Comparison of ENCODE assay signal across 8 mouse cellular contexts in genomic region chr7:27486102-27486769, GRCm38 (mm10). TPM values are rescaled to one million over a fixed set of nuclear protein-coding genes. Genes with fewer than 3 reads are reported as not detected.
DNase-seq lines count a peak whose midpoint lies in the region; ATAC-seq and TF ChIP-seq lines count a peak whose summit lies in the region.

No protein-coding gene starts in this region.

- no peaks in the 10 kb centered on the region for H3K9me3 ChIP-seq in megakaryocyte, embryonic 14.5 days
- no peaks in the 10 kb centered on the region for H3K9me3 ChIP-seq in embryonic facial prominence, embryonic 11.5 days (replicated peaks; ENCODE audit: control insufficient read depth, low read length)
- H3K9me3 ChIP-seq in hindbrain, embryonic 16.5 days (ENCODE audit: control insufficient read depth, low read length): no peaks in the 10 kb centered on the region
- no peaks in the 10 kb centered on the region for H3K9me3 ChIP-seq in liver, postnatal 0 days (ENCODE audit: low read length)

- peaks cover 22% of the 10 kb centered on the region for H3K36me3 ChIP-seq in megakaryocyte, embryonic 14.5 days (replicated peaks; ENCODE audit: low read length)
- no peaks in the 10 kb centered on the region for H3K36me3 ChIP-seq in embryonic facial prominence, embryonic 11.5 days (replicated peaks; ENCODE audit: control insufficient read depth, insufficient read depth, low read depth, low read length)
- H3K36me3 ChIP-seq in hindbrain, embryonic 16.5 days (ENCODE audit: control insufficient read depth, insufficient read depth, low read length): no peaks in the 10 kb centered on the region
- H3K36me3 ChIP-seq in liver, postnatal 0 days (replicated peaks; ENCODE audit: insufficient read depth, low read length): peaks cover 12% of the 10 kb centered on the region

- WGBS in embryonic facial prominence, embryonic 11.5 days: 3% methylated on average over 13 of the region's 13 CpGs
- WGBS in hindbrain, embryonic 16.5 days: 7% methylated on average over 13 of the region's 13 CpGs
- 2% methylated on average over 13 of the region's 13 CpGs for WGBS in liver, postnatal 0 days (ENCODE audit: insufficient replicate concordance)

- H3K4me2 ChIP-seq in embryonic facial prominence, embryonic 11.5 days (ENCODE audit: low read depth, low read length): peak overlapping the region; percentile 44
- H3K4me2 ChIP-seq in hindbrain, embryonic 16.5 days (ENCODE audit: low read length): peak overlapping the region; percentile 69
- peak overlapping the region; percentile 92 for H3K4me2 ChIP-seq in liver, postnatal 0 days (ENCODE audit: low read depth, low read length)

- peak overlapping the region; percentile 95 for H3K4me3 ChIP-seq in megakaryocyte, embryonic 14.5 days (replicated peaks)
- peak overlapping the region; percentile 73 for H3K4me3 ChIP-seq in embryonic facial prominence, embryonic 11.5 days (ENCODE audit: low read depth, low read length)
- H3K4me3 ChIP-seq in hindbrain, embryonic 16.5 days (ENCODE audit: low read length): peak overlapping the region; percentile 78
- H3K4me3 ChIP-seq in liver, postnatal 0 days (ENCODE audit: low read depth, low read length): peak overlapping the region; percentile 91

- no peaks in the 10 kb centered on the region for H3K27me3 ChIP-seq in megakaryocyte, embryonic 14.5 days (replicated peaks)
- H3K27me3 ChIP-seq in embryonic facial prominence, embryonic 11.5 days (ENCODE audit: control insufficient read depth, insufficient read depth, low read length): no peaks in the 10 kb centered on the region
- H3K27me3 ChIP-seq in hindbrain, embryonic 16.5 days (replicated peaks; ENCODE audit: control insufficient read depth, insufficient read depth, low read length): no peaks in the 10 kb centered on the region; the same call in 1 of the 2 replicates
- H3K27me3 ChIP-seq in liver, postnatal 0 days (ENCODE audit: insufficient read depth, low read length): no peaks in the 10 kb centered on the region

- H3K27ac ChIP-seq in embryonic facial prominence, embryonic 11.5 days (replicated peaks; ENCODE audit: low read depth, low read length): no peak overlapping the region
- H3K27ac ChIP-seq in hindbrain, embryonic 16.5 days (ENCODE audit: low read depth, low read length): peak overlapping the region; percentile 55; the same call in 1 of the 2 replicates
- peak overlapping the region; percentile 98 for H3K27ac ChIP-seq in liver, postnatal 0 days (ENCODE audit: low read depth)

- peak; percentile 32 for DNase-seq in embryonic facial prominence, embryonic 11.5 days (ENCODE audit: low spot score)
- DNase-seq in liver, postnatal 0 days: peak; percentile 53
- DNase-seq in spleen, postnatal 4 days (ENCODE audit: low spot score in 2 of 2): peak; percentile 48 to 74
- DNase-seq in cerebellum, postnatal 36 days: no peak

- ATAC-seq in megakaryocyte, adult 5-6 weeks (ENCODE audit: poor library complexity, severe bottlenecking): no peak
- 0 out of 2 replicates have a peak, but pooled peaks have one; percentile 0 for ATAC-seq in embryonic facial prominence, embryonic 11.5 days (replicated peaks; ENCODE audit: insufficient number of reproducible peaks, low FRiP score, low TSS enrichment, low read depth)
- ATAC-seq in hindbrain, embryonic 16.5 days: peak; percentile 11
- ATAC-seq in liver, postnatal 0 days: no peak
- no peak for ATAC-seq in CD4-positive, CD25-positive, alpha-beta regulatory T cell, adult 4 months

- no peak overlapping the region for H3K9ac ChIP-seq in embryonic facial prominence, embryonic 11.5 days (replicated peaks; ENCODE audit: low read length)
- peak overlapping the region; percentile 54 for H3K9ac ChIP-seq in hindbrain, embryonic 16.5 days (ENCODE audit: low read depth, low read length)
- H3K9ac ChIP-seq in liver, postnatal 0 days (replicated peaks): peak overlapping the region; percentile 74

- peaks cover 70% of the 10 kb centered on the region for H3K4me1 ChIP-seq in megakaryocyte, embryonic 14.5 days
- peaks cover 3% of the 10 kb centered on the region; the same call in 1 of the 2 replicates for H3K4me1 ChIP-seq in embryonic facial prominence, embryonic 11.5 days (ENCODE audit: control insufficient read depth, insufficient read depth, low read length)
- peaks cover 10% of the 10 kb centered on the region for H3K4me1 ChIP-seq in hindbrain, embryonic 16.5 days (ENCODE audit: control insufficient read depth, insufficient read depth, low read depth, low read length)
- H3K4me1 ChIP-seq in liver, postnatal 0 days (ENCODE audit: insufficient read depth): peaks cover 40% of the 10 kb centered on the region

- no peak for TF ChIP-seq CTCF in liver, postnatal 0 days (IDR thresholded peaks at IDR 0.05; ENCODE audit: low read depth)

- TF ChIP-seq EP300 in liver, postnatal 0 days (IDR thresholded peaks at IDR 0.05; ENCODE audit: low read depth): no peak

RNA-seq across cellular contexts. Expression of gene Sertad1, which starts 0.5 kb away (rescaled TPM):
- polyA plus RNA-seq in megakaryocyte, embryonic 14.5 days (2012; ENCODE audit: insufficient read depth, low replicate concordance): 159 and 273 TPM in 2 replicates
- total RNA-seq in megakaryocyte, adult 5-6 weeks (2015): 17.4 and 18.9 TPM in 2 replicates
- 11.2 and 19.7 TPM in 2 replicates for total RNA-seq in megakaryocyte, adult 5-6 weeks (2017)
- polyA plus RNA-seq in embryonic facial prominence, embryonic 11.5 days (2014; fragmentation: Nextera tagmentation; extraction: Ambion mirVana): 24.3 and 25.5 TPM in 2 replicates
- 9.8 and 11.4 TPM in 2 replicates for polyA plus RNA-seq in hindbrain, embryonic 16.5 days (2015; fragmentation: Nextera tagmentation; extraction: Ambion mirVana)
- 18.3 and 18.5 TPM in 2 replicates for polyA plus RNA-seq in liver, postnatal 0 days (2015; fragmentation: Nextera tagmentation; extraction: Ambion mirVana)
- 10 to 100 TPM; 46.0 to 51.9 TPM for polyA plus RNA-seq in CD4-positive, CD25-positive, alpha-beta regulatory T cell, adult 4 months (2017; shearing (Covaris generic))

RNA-seq across cellular contexts. Expression of gene Sertad3, which starts 12.7 kb away (rescaled TPM):
- polyA plus RNA-seq in megakaryocyte, embryonic 14.5 days (2012; ENCODE audit: insufficient read depth, low replicate concordance): 28.2 and 88.9 TPM in 2 replicates
- 5.8 and 7.8 TPM in 2 replicates for total RNA-seq in megakaryocyte, adult 5-6 weeks (2015)
- total RNA-seq in megakaryocyte, adult 5-6 weeks (2017): 11.1 and 11.6 TPM in 2 replicates
- polyA plus RNA-seq in embryonic facial prominence, embryonic 11.5 days (2014; fragmentation: Nextera tagmentation; extraction: Ambion mirVana): 27.2 and 27.6 TPM in 2 replicates
- polyA plus RNA-seq in hindbrain, embryonic 16.5 days (2015; fragmentation: Nextera tagmentation; extraction: Ambion mirVana): 9.7 and 10.7 TPM in 2 replicates
- polyA plus RNA-seq in liver, postnatal 0 days (2015; fragmentation: Nextera tagmentation; extraction: Ambion mirVana): 16.2 and 17.0 TPM in 2 replicates
- 10 to 100 TPM; 50.9 to 60.1 TPM for polyA plus RNA-seq in CD4-positive, CD25-positive, alpha-beta regulatory T cell, adult 4 months (2017; shearing (Covaris generic))

RNA-seq across cellular contexts. Expression of gene Prx, which starts 12.9 kb away (rescaled TPM):
- polyA plus RNA-seq in megakaryocyte, embryonic 14.5 days (2012; ENCODE audit: insufficient read depth, low replicate concordance): 1.7 and 1.8 TPM in 2 replicates
- 0.05 and 0.16 TPM in 2 replicates for total RNA-seq in megakaryocyte, adult 5-6 weeks (2015)
- 0.22 TPM in 1 of 2 replicates, not detected in the other for total RNA-seq in megakaryocyte, adult 5-6 weeks (2017)
- polyA plus RNA-seq in embryonic facial prominence, embryonic 11.5 days (2014; fragmentation: Nextera tagmentation; extraction: Ambion mirVana): 1.2 and 2.2 TPM in 2 replicates
- polyA plus RNA-seq in hindbrain, embryonic 16.5 days (2015; fragmentation: Nextera tagmentation; extraction: Ambion mirVana): 1.8 and 1.9 TPM in 2 replicates
- polyA plus RNA-seq in liver, postnatal 0 days (2015; fragmentation: Nextera tagmentation; extraction: Ambion mirVana): 0.25 and 0.28 TPM in 2 replicates
- polyA plus RNA-seq in CD4-positive, CD25-positive, alpha-beta regulatory T cell, adult 4 months (2017; shearing (Covaris generic)): under 1 TPM; 0.22 to 0.62 TPM

RNA-seq across cellular contexts. Expression of gene Hipk4, which starts 36.8 kb away (rescaled TPM):
- polyA plus RNA-seq in megakaryocyte, embryonic 14.5 days (2012; ENCODE audit: insufficient read depth, low replicate concordance): 1.6 and 2.1 TPM in 2 replicates
- total RNA-seq in megakaryocyte, adult 5-6 weeks (2015): not detected in 2 replicates
- not detected in 2 replicates for total RNA-seq in megakaryocyte, adult 5-6 weeks (2017)
- 0.22 and 0.36 TPM in 2 replicates for polyA plus RNA-seq in embryonic facial prominence, embryonic 11.5 days (2014; fragmentation: Nextera tagmentation; extraction: Ambion mirVana)
- polyA plus RNA-seq in hindbrain, embryonic 16.5 days (2015; fragmentation: Nextera tagmentation; extraction: Ambion mirVana): 1.4 and 1.5 TPM in 2 replicates
- 0.04 TPM in 1 of 2 replicates, not detected in the other for polyA plus RNA-seq in liver, postnatal 0 days (2015; fragmentation: Nextera tagmentation; extraction: Ambion mirVana)
- under 1 TPM in 1 of 2 experiments, not detected in 1; 0.28 TPM for polyA plus RNA-seq in CD4-positive, CD25-positive, alpha-beta regulatory T cell, adult 4 months (2017; shearing (Covaris generic))

RNA-seq across cellular contexts. Expression of gene Blvrb, which starts 38.5 kb away (rescaled TPM):
- 330 and 332 TPM in 2 replicates for polyA plus RNA-seq in megakaryocyte, embryonic 14.5 days (2012; ENCODE audit: insufficient read depth, low replicate concordance)
- total RNA-seq in megakaryocyte, adult 5-6 weeks (2015): 35.3 and 42.0 TPM in 2 replicates
- 15.5 and 16.2 TPM in 2 replicates for total RNA-seq in megakaryocyte, adult 5-6 weeks (2017)
- polyA plus RNA-seq in embryonic facial prominence, embryonic 11.5 days (2014; fragmentation: Nextera tagmentation; extraction: Ambion mirVana): 33.9 and 38.2 TPM in 2 replicates
- polyA plus RNA-seq in hindbrain, embryonic 16.5 days (2015; fragmentation: Nextera tagmentation; extraction: Ambion mirVana): 23.4 and 23.7 TPM in 2 replicates
- 372 and 407 TPM in 2 replicates for polyA plus RNA-seq in liver, postnatal 0 days (2015; fragmentation: Nextera tagmentation; extraction: Ambion mirVana)
- polyA plus RNA-seq in CD4-positive, CD25-positive, alpha-beta regulatory T cell, adult 4 months (2017; shearing (Covaris generic)): 10 to 100 TPM; 14.1 to 19.9 TPM

Comparison
In these comparisons a context has a peak if more than half of its experiments do, and no peak if none do; other contexts are left out.
1. ATAC-seq: peak in embryonic facial prominence, embryonic 11.5 days (single experiment) and hindbrain, embryonic 16.5 days (single experiment); none in megakaryocyte, adult 5-6 weeks (single experiment), liver, postnatal 0 days (single experiment) and CD4-positive, CD25-positive, alpha-beta regulatory T cell, adult 4 months (single experiment).
2. DNase-seq: peak in embryonic facial prominence, embryonic 11.5 days (single experiment), liver, postnatal 0 days (single experiment) and spleen, postnatal 4 days (2 of 2); none in cerebellum, postnatal 36 days (0 of 2).
3. Peak in every context shown above with its lines, with median percentiles within 50 percentile points of each other: H3K4me3 ChIP-seq and H3K4me2 ChIP-seq.